Mouse (Mus musculus) myocyte (in vitro differentiated cells): ENCODE measurements around the gene Rilpl1. TPM values are rescaled to one million over a fixed set of nuclear protein-coding genes. Genes with fewer than 3 reads are reported as not detected.

Experiments
- H3K27me3 ChIP-seq: one replicate; pipeline ENCODE4 v1.6.1; 2011; ENCODE audit not compliant: control insufficient read depth, insufficient read depth, insufficient read length
- H3K36me3 ChIP-seq: one replicate; pipeline ENCODE4 v1.6.1; 2011; ENCODE audit not compliant: control insufficient read depth, insufficient read depth
- H3K4me2 ChIP-seq: one replicate; pipeline ENCODE4 v1.6.1; 2011; ENCODE audit warnings: low read depth, control low read depth
- H3K4me3 ChIP-seq: one replicate; pipeline ENCODE4 v1.5.1; 2011; ENCODE audit warnings: mild to moderate bottlenecking, control low read depth, moderate library complexity
- H3K79me2 ChIP-seq: one replicate; pipeline ENCODE4 v1.6.1; 2011; ENCODE audit not compliant: control insufficient read depth, insufficient read depth
- H3ac ChIP-seq: one replicate; pipeline ENCODE4 v1.6.1; 2011; ENCODE audit not compliant: control insufficient read depth, insufficient read length
- CEBPB ChIP-seq: IDR thresholded peaks from 2 replicates; pipeline ENCODE4 v1.6.1; 2011; ENCODE audit warnings: mild to moderate bottlenecking, moderate library complexity; ENCODE audit not compliant: poor library complexity, insufficient read depth, severe bottlenecking
- E2F4 ChIP-seq: IDR thresholded peaks from one replicate; pipeline ENCODE4 v1.6.1; 2011; ENCODE audit warnings: mild to moderate bottlenecking, control low read depth, moderate library complexity; ENCODE audit not compliant: insufficient read depth
- MAX ChIP-seq: IDR thresholded peaks from one replicate; pipeline ENCODE4 v1.6.1; 2011; ENCODE audit warnings: low read depth, mild to moderate bottlenecking, control low read depth
- MYOD1 ChIP-seq, 3 experiments: IDR thresholded peaks; one replicate each; pipeline ENCODE4 v1.6.1; 2011; ENCODE audit warnings: control low read depth in 2 of 3, low read depth in 2 of 3, mild to moderate bottlenecking in 2 of 3, moderate library complexity in 1 of 3; ENCODE audit not compliant: insufficient read length in 2 of 3, control insufficient read depth in 1 of 3
- MYOG ChIP-seq, 3 experiments: IDR thresholded peaks; one replicate each; pipeline ENCODE4 v1.6.1; 2011; ENCODE audit warnings: control low read depth in 2 of 3, low read depth in 2 of 3, mild to moderate bottlenecking in 2 of 3; ENCODE audit not compliant: insufficient read length in 2 of 3, control insufficient read depth in 1 of 3, insufficient read depth in 1 of 3
- POLR2A ChIP-seq: IDR thresholded peaks from one replicate; pipeline ENCODE4 v1.6.1; 2011; ENCODE audit warnings: low read depth, mild to moderate bottlenecking, control low read depth, moderate library complexity; ENCODE audit not compliant: insufficient read length
- POLR2AphosphoS2 ChIP-seq: IDR thresholded peaks from one replicate; pipeline ENCODE4 v1.6.1; 2011; ENCODE audit warnings: low read depth, control low read depth; ENCODE audit not compliant: insufficient read length
- REST ChIP-seq: IDR thresholded peaks from one replicate; pipeline ENCODE4 v1.6.1; 2011; ENCODE audit warnings: mild to moderate bottlenecking, control low read depth, moderate library complexity; ENCODE audit not compliant: insufficient read depth, insufficient read length
- SRF ChIP-seq: IDR thresholded peaks from one replicate; pipeline ENCODE4 v1.6.1; 2011; ENCODE audit warnings: low read depth; ENCODE audit not compliant: control insufficient read depth, insufficient read length
- TCF12 ChIP-seq: IDR thresholded peaks from one replicate; pipeline ENCODE4 v1.6.1; 2011; ENCODE audit warnings: mild to moderate bottlenecking, control low read depth; ENCODE audit not compliant: poor library complexity, insufficient read depth, severe bottlenecking
- TCF3 ChIP-seq: IDR thresholded peaks from one replicate; pipeline ENCODE4 v1.6.1; 2011; ENCODE audit warnings: low read depth, control low read depth; ENCODE audit not compliant: insufficient read length
- USF1 ChIP-seq: IDR thresholded peaks from one replicate; pipeline ENCODE4 v1.6.1; 2011; ENCODE audit warnings: low read depth, mild to moderate bottlenecking, control low read depth, moderate library complexity
- polyA plus RNA-seq: library from polyadenylated mRNA; unstranded; fragments of >200 nt; fragmentation: generic; extraction: Trizol; gene quantifications from one replicate; pipeline ENCODE4 v1.2.1, GENCODE M21; 2012; ENCODE audit warnings: missing spikeins

Gene Rilpl1
- polyA plus RNA-seq, 1 experiment, result 43.1 TPM

DNA sequence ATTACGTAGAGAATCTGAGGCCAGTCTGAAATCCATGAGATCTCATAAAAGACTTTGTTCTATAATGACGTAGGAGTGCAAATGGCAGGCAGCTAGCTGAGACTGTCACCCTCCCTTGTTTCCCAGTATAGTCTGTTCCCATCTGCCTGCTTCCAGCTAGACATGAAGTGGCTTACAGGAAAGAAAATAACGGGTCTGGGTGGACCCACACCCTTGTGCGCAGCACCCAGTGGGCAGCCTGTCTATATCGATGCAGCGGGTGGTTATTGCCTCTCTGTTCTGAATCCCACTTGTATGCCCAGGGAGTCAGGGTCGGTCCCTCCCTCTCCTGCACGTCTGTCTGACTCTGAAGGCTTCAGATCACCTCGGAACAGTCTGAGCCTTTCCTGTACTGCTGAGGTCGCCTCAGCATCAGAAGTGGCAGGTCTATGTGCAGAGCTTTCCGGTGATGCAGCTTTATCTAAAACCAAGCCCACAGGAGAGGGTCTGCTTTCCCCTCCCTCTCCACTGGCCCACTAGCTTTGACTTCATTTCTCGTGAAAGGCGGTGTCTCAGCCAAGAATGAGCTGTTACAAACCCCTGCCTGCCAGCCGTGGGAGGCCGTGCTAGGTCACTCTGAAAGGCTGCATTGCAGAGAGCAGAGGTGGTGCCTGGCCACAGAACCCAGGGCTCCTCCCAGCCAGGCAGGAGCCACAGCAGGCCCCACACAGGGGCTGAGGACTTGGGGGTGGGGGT is 78.5 kb downstream of the Rilpl1 start:
- TF ChIP-seq POLR2AphosphoS2 (no peak), USF1 (no peak), CEBPB (no peak), MAX (no peak), MYOG (IDR thresholded peaks at IDR 0.05; ENCODE audit: control insufficient read depth in 1 of 3, insufficient read depth in 1 of 3, insufficient read length in 2 of 3, low read depth in 2 of 3) (no peak), TCF12 (no peak), SRF (no peak), MYOD1 (IDR thresholded peaks at IDR 0.05; ENCODE audit: control insufficient read depth in 1 of 3, insufficient read length in 2 of 3, low read depth in 2 of 3) (no peak), REST (no peak), TCF3 (no peak), POLR2A (no peak), E2F4 (no peak)
- Histone ChIP-seq H3K79me2 (peaks cover 23% of the 10 kb centered on the region), H3K36me3 (peaks cover 64% of the 10 kb centered on the region), H3K4me2 (no peak overlapping the region), H3K4me3 (no peak overlapping the region), H3K27me3 (no peaks in the 10 kb centered on the region), H3ac (no peak overlapping the region)

DNA sequence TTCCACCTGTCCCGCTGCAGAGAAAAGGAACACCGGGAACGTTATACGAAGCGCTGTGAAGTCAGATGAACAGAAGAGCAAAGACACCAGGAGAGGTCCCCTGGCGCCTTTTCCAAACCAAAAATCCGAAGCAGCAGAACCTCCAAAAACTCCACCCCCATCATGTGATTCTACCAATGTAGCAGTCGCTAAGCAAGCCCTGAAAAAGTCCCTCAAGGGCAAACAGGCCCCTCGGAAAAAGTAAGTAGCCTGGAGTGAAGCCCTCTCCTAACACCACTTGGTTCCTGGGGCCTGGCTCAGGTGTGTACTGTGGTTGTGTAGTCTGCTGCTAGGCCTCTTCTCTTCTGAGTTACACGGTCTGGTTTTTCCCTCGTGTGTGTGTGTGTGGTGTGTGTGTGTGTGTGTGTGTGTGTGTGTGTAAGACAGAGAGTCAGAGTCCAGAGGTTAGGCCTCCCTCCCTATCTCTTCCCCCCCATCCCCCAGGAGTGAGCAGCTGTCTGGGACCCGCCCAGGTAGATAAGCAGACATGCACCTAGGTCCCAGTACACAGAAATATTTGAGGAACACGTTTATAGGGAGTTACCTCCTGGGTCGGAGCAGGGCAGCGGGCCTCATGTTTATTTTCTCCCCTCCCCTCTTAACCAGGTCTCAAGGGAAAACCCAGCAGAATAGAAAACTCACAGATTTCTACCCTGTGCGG is 80.4 kb downstream of the Rilpl1 start:
- no peak overlapping the region for H3K4me3 ChIP-seq
- no peak overlapping the region for H3K4me2 ChIP-seq

DNA sequence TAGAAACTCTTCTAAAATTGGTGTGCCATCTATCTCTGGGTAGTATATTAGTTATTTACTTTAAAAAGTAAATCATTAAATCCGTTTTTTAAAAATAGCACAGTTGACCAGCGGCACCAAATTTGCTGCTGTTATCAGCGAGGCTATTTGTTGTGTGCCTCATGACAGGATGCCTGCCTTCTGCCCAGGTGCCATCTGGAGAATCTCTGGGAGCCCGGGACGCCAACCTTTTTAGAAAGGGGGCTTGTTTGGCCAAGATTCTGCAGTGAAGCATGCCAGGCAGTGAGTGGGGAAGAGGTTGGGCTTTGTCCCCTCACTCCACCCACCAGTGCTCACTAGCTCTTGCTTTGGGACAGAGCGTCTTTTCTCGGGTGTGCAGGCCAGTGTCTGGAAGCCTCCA is 81.1 kb downstream of the Rilpl1 start:
- peaks cover 45% of the 10 kb centered on the region for H3K36me3 ChIP-seq
- peaks cover 37% of the 10 kb centered on the region for H3K79me2 ChIP-seq
- TF ChIP-seq USF1, result no peak
- no peak for TF ChIP-seq CEBPB
- TF ChIP-seq POLR2A, result no peak
- TF ChIP-seq MYOG (IDR thresholded peaks at IDR 0.05; ENCODE audit: control insufficient read depth in 1 of 3, insufficient read depth in 1 of 3, insufficient read length in 2 of 3, low read depth in 2 of 3), result no peak
- no peak for TF ChIP-seq TCF12
- no peak for TF ChIP-seq TCF3
- TF ChIP-seq E2F4, result no peak
- TF ChIP-seq POLR2AphosphoS2, result no peak
- no peak overlapping the region for H3K4me3 ChIP-seq
- H3ac ChIP-seq, result no peak overlapping the region
- H3K27me3 ChIP-seq, result no peaks in the 10 kb centered on the region
- no peak overlapping the region for H3K4me2 ChIP-seq

More for the DNA sequence above, 80.4 kb downstream of the Rilpl1 start:
- peaks cover 46% of the 10 kb centered on the region for H3K36me3 ChIP-seq
- no peaks in the 10 kb centered on the region for H3K27me3 ChIP-seq
- peaks cover 37% of the 10 kb centered on the region for H3K79me2 ChIP-seq
- TF ChIP-seq SRF, result no peak
- TF ChIP-seq POLR2A, result no peak
- TF ChIP-seq POLR2AphosphoS2, result no peak
- no peak for TF ChIP-seq TCF12
- no peak for TF ChIP-seq MYOG (IDR thresholded peaks at IDR 0.05; ENCODE audit: control insufficient read depth in 1 of 3, insufficient read depth in 1 of 3, insufficient read length in 2 of 3, low read depth in 2 of 3)
- no peak for TF ChIP-seq USF1
- no peak for TF ChIP-seq TCF3
- TF ChIP-seq REST, result no peak
- TF ChIP-seq CEBPB, result no peak
- TF ChIP-seq MYOD1 (IDR thresholded peaks at IDR 0.05; ENCODE audit: control insufficient read depth in 1 of 3, insufficient read length in 2 of 3, low read depth in 2 of 3), result no peak
- no peak for TF ChIP-seq E2F4
- H3ac ChIP-seq, result no peak overlapping the region

DNA sequence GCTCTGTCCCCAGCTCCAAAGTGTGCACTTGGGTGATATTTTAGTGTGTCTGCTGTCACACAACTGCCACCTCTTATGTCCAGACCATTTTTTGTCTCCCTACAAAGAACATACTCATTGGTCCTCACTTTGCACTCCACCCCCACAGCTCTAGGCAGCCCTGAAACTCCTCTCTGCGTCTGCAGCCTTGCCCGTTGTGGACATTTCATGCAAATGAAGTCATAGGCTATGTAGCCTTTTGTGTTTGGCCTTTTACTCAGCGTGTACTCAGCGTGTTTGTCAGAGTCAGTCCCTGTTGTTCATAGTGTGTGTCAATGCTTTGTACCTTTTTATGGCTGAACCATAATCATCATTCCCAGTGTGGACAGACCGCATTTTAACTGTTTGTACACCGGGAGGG is 81.7 kb downstream of the Rilpl1 start:
- H3K79me2 ChIP-seq, result peaks cover 40% of the 10 kb centered on the region
- no peak for TF ChIP-seq SRF
- no peak for TF ChIP-seq E2F4
- TF ChIP-seq MYOD1 (IDR thresholded peaks at IDR 0.05; ENCODE audit: control insufficient read depth in 1 of 3, insufficient read length in 2 of 3, low read depth in 2 of 3), result no peak
- no peak for TF ChIP-seq USF1
- no peak for TF ChIP-seq TCF3
- H3K4me2 ChIP-seq, result no peak overlapping the region
- H3K4me3 ChIP-seq, result no peak overlapping the region
- H3K36me3 ChIP-seq, result peaks cover 39% of the 10 kb centered on the region
- H3K27me3 ChIP-seq, result no peaks in the 10 kb centered on the region
- H3ac ChIP-seq, result no peak overlapping the region
